16 mouse cellular contexts compared by ENCODE assay signal in the genomic region with DNA sequence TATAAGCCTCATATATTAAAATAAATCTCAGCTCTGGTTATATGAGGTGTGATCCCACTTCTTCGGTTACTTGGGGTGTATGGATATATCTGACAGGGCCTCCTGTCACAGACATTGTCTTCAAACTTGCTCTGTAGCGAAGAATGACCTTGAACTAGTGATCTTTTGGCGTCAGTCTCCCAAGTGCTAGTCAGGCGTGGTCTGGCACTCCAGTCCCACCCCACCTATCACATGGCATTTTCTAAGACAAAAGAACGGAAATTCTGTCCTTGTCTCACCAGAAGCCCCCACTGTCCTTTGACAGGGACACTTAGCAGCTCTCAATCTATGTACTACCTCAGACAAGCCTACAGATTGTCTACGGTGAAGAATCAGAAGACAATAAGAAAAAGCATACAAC.
"Had no signal": no experiment of that assay in that cellular context is flagged by ENCODE, and none has a peak within 500 bp of the region (broad histone marks: within the 10 kb centered on the region; RNA-seq: fewer than 3 reads in every experiment).

No protein-coding gene starts in this region.

- H3K9me3 ChIP-seq: neural tube, embryonic 15.5 days; stomach, embryonic 15.5 days had no signal

- H3K4me2 ChIP-seq: neural tube, embryonic 13.5 days; neural tube, embryonic 15.5 days; stomach, embryonic 15.5 days had no signal

- H3K9ac ChIP-seq: neural tube, embryonic 13.5 days; neural tube, embryonic 15.5 days; stomach, embryonic 15.5 days had no signal

- H3K4me1 ChIP-seq: neural tube, embryonic 13.5 days; neural tube, embryonic 15.5 days; stomach, embryonic 15.5 days had no signal

- H3K4me3 ChIP-seq: neural tube, embryonic 13.5 days; neural tube, embryonic 15.5 days; stomach, embryonic 15.5 days had no signal

- H3K36me3 ChIP-seq: neural tube, embryonic 13.5 days; neural tube, embryonic 15.5 days; stomach, embryonic 15.5 days had no signal

- H3K27me3 ChIP-seq: neural tube, embryonic 13.5 days; neural tube, embryonic 15.5 days; stomach, embryonic 15.5 days had no signal

- H3K27ac ChIP-seq: neural tube, embryonic 13.5 days; neural tube, embryonic 15.5 days; stomach, embryonic 15.5 days; stomach, postnatal 0 days had no signal

- DNase-seq: retina, postnatal 1 day; right cerebral cortex, adult 18-20 months; right cerebral cortex, postnatal 14 days; right cerebral cortex, postnatal 25 days; right cerebral cortex, postnatal 4 days; spleen, adult 18-20 months; thymus, adult 18-20 months; thymus, adult 2 months; thymus, postnatal 14 days; thymus, postnatal 25 days; thymus, postnatal 36 days; thymus, postnatal 4 days had no signal
